Mouse (Mus musculus): ENCODE measurements around the gene Cd5l.
"Not testable (repeated sequence)": the region's sequence is repeated elsewhere in the genome, so short reads cannot be mapped to it uniquely, and the experiment has no call there.

Cd5l gene

GRCm38 (mm10) chr3:87357581-87357980 is at the start of gene Cd5l:
Cd5l (plus strand) TSS chr3:87357881.
- DNase-seq (ENCODE audit: low read depth, low spot score), result no peak

- DNase-seq (ENCODE audit: low read depth, low spot score), result no peak
These were observed 47.8 kb upstream of the Cd5l start for GRCm38 (mm10) chr3:87309922-87310321.

- no peak for DNase-seq (ENCODE audit: low read depth, low spot score)
These were observed 35.1 kb upstream of the Cd5l start for GRCm38 (mm10) chr3:87322557-87322956.

DNA sequence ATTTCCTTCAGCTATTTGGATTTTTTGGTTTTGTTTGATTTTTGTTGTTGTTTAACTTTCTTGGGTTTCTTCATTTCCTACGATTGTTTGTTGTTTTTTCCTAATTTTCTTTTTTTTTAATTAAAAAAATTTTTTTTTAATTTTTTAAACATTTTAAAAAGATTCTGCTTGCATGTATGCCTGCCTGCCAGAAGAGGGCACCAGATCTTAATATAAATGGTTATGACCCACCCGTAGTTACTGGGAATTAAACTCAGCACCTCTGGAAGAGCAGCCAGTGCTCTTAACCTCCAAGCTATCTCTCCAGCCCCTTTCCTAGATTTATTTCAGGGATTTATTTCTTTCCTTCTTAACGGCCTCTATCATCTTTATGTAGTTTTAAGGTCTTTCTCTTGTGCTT is 33.9 kb upstream of the Cd5l start:
- DNase-seq (ENCODE audit: low read depth, low spot score), result no peak

DNA sequence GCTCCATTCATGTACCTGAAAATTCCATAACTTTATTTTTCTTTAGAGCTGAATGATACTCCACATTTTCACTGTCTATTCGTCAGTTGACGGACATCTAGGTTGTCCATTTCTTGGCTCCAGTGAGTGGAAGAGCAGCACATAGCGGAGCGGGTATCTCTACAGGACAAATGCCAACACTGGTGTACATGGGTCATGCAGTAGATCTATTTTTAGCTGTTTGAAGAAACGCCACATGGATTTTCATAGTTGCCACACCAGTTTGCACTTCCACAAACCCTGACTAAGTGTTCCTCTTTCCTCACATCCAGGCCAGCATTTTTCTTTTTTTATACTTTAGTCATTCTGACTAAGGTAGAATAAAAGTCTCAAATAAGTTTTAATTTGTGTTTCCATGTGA is 19.8 kb upstream of the Cd5l start:
- DNase-seq (ENCODE audit: low read depth, low spot score), result no peak

GRCm38 (mm10) chr3:87350992-87351391 is 6.7 kb upstream of the Cd5l start:
- DNase-seq (ENCODE audit: low read depth, low spot score), result not testable (repeated sequence)

DNA sequence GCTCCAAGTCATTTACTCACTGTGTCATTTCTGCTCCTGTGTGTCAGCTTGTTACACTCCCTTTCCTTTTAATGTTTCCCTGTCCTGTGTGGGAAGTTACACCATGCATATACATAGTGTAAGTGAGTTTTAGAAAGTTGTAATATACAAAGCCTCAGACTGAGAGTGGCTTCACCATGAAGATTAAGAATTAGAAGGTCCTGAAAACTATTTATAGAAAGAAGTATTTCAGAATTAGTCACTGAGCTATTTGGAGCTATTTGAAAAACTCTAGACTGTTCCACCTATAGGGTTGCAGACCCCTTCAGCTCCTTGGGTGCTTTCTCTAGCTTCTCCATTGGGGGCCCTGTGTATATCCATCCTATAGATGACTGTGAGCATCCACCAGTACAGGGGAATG is 1.5 kb downstream of the Cd5l start:
- no peak for DNase-seq (ENCODE audit: low read depth, low spot score)

- no peak for DNase-seq (ENCODE audit: low read depth, low spot score)
These were observed 2.8 kb downstream of the Cd5l start for GRCm38 (mm10) chr3:87360466-87360865.

GRCm38 (mm10) chr3:87365691-87366090 is 8.0 kb downstream of the Cd5l start:
- DNase-seq (ENCODE audit: low read depth, low spot score), result no peak

GRCm38 (mm10) chr3:87367511-87367910 is 9.8 kb downstream of the Cd5l start:
- no peak for DNase-seq (ENCODE audit: low read depth, low spot score)

DNA sequence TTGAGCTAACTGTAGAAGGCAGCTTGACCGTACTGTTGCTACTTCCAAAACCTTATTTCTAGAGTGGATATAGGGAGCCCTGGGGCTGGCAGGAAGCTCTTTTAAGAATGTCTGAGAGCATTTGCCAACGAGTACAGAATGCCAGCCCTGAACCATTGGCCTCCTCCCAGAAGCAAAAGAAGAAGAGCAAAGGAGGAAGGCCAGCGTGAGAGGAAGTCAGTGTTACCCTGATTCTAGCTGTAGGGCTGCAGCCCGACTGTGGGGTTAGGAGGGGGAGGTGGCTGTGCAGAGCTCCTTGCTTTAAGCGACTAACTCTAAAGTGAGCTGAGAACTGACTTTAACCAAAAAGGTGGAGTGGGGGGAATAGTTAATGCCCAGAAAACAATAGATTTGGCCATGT is 11.5 kb downstream of the Cd5l start:
- peak; percentile 9 for DNase-seq (ENCODE audit: low read depth, low spot score)

GRCm38 (mm10) chr3:87376195-87377165 is 18.8 kb downstream of the Cd5l start, which contains the start of gene Fcrl1:
Fcrl1 (plus strand) TSS chr3:87376387.
- DNase-seq (ENCODE audit: low read depth, low spot score), result peak; percentile 9

- DNase-seq (ENCODE audit: low read depth, low spot score), result no peak
These were observed 19.5 kb downstream of the Cd5l start for GRCm38 (mm10) chr3:87377228-87377627.

DNA sequence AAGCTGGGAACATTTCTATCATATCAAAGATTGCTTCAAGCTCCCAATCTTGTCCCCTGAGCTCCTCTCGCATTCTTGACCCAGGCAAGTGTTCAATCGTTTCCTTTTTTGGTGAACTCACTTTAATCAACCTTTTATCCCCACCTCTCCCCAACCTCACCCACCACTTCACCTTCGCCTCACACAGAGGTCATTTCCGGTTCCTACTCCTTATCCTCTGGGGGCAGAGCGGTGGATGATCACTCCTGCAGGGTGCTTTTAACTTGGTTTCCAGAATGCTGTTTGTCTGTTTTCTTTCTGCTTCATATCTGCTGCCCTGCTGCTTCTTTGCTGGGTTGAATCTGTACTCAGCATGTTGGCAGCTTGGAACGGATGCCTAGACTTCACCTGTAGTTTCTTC is 20.0 kb downstream of the Cd5l start:
- no peak for DNase-seq (ENCODE audit: low read depth, low spot score)

- DNase-seq (ENCODE audit: low read depth, low spot score), result not testable (repeated sequence)
These were observed 22.1 kb downstream of the Cd5l start for GRCm38 (mm10) chr3:87379641-87380315.

DNA sequence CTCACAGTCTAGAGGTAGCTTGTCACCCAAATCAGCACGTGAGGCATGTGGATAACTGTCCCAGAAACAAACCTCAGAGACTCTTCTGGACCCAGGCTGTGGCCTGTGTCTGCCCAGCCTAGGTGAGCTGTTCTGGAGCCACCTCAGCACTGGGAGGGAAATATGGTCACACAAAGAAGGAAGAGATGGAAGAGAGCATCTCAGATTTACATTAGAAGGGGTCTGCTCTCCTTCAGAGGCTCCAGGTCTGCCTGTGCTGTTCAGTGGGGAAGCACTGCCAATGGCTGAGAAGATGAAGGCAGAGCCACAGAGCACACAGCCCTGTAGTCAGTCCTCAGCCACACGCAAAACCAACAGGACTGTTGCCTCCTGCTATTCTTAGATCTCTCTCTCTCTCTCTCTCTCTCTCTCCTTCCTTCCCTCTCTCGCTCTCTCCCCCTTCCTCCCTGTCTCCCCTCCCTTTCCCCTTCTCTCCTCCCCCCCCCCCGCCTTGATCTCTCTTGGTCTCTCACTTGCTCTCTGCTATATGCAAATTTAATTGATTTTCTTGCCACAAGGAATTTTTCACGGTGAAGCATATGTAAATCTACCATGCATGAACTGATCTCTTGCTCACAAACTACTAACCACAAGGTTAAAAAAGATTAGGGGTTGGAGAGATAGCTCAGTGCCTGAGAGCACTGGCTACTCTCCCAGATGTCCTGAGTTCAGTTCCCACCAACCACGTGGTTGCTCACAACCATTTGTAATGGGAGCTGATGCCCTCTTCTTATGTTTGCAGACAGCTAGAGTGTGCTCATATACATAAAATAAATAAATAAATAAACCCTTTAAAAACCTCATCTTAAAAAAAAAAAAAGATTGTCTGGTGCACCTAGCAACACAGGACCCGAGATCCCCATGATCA is 24.4 kb downstream of the Cd5l start:
- DNase-seq (ENCODE audit: low read depth, low spot score), result no peak

DNA sequence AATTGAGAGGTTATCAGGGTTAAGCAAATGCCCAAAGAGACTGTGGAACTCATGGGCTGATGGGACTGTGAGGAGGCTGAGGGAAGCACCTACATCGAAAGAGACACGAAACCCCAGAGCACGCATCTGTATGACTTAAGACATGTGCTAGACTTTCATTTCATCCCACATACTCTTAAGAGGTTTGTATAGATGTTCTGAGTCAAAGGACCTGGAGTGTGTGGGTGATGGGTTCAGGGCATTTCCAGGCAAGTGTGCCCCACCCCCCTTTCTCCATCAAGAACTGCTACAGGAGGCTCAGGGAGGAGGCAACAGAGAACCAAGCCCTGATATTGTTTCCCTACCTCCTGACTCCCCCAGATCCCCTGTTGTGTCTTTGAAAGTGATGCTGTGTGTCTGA is 25.6 kb downstream of the Cd5l start:
- DNase-seq (ENCODE audit: low read depth, low spot score), result no peak

DNA sequence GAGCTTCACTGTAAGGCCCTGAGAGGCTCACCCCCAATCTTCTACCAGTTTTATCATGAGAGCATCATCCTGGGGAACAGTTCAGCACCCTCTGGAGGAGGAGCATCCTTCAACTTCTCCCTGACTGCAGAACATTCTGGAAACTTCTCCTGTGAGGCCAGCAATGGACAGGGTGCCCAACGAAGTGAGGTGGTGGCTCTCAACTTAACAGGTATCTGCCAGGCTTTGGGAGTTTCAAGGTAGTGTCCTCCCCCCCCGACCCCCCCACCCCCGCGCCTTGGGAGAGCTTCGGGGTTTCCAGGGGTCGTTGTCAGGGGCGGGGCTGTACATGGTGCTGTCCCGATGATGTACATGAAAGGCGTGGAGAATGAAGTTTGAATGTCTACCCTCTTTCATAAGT is 27.4 kb downstream of the Cd5l start:
- no peak for DNase-seq (ENCODE audit: low read depth, low spot score)

- DNase-seq (ENCODE audit: low read depth, low spot score), result no peak
These were observed 33.3 kb downstream of the Cd5l start for GRCm38 (mm10) chr3:87390935-87391334.

DNA sequence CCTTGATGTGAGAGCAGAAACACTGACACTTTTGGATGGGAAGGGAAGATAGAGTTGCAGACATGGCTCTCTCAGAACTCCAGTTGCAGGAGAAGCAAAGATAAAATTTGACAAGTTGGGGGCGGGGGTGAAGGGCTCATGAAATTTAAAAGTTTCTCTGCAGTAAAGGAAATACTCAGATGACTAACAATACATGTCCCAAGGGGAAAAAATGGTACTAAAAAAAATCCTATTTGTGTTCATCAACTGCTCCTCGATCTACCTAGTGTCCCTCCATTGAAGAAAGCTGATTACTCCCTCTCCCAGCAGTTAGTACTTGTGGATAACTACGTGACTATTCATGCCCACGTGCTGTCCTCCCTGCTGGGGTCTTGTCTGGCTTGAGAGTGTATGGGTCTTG is 41.1 kb downstream of the Cd5l start:
- DNase-seq (ENCODE audit: low read depth, low spot score), result no peak

DNA sequence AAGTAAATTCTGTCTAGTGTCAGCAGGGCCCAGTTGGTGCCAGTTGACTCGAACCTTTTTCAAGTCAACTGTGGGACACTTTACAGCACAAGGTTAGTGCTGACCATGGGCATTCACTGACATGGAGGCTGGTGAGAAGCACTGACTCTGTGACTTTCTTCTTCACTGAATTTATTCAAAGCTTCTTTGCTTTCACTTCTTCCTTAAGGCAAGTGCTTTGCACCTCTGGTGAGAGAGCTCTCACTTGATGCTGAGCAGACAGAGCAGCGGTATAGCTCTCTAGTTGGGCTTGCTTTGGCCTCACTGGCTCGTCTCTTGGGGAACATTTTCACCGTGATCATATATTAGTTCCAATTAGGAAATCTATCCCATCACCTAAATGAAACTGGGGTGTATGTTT is 42.2 kb downstream of the Cd5l start:
- no peak for DNase-seq (ENCODE audit: low read depth, low spot score)

DNA sequence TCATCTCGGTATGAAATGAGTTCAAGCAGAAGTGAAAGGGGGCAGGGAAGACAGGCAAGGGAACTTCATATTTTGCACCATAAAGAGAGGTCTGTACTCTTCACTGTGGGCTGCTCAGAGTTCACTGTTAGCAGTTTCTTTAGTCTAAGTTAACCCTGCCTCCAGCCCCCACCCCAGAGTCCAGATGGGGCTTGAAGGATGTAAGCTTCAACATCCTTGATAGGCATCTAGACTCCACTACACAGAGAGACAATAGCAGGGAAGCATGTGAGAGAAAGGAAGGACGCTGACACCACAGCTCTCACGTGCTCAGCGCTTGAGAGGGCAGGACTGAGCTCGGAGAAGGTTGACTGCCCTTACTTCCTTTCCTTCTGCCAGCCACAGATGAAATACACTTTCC is 43.6 kb downstream of the Cd5l start:
- DNase-seq (ENCODE audit: low read depth, low spot score), result no peak

Measured in telencephalon, adult 2 months (tissue).